Mouse (Mus musculus): ENCODE measurements around the gene Bbs2.

The Bbs2 gene

DNA sequence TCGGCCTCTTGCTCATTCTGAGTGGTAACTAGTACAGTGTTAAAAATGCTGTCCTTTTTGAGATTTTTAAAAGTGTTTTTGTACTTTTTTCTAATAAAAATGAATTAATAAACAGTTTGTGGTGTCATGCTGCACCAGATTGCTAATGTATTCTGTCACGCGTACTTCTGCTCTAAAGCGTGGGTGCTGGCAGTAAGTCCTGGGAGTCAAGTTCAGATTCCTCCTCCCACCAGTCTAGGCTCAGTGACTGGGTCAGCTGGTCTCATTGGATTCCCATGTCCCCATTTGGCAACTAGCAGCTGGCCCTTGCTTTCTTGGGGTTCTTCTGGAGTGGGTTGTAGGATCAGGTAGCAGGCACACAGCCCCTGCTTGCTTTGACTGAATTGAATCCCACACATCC, 31.4 kb upstream of the Bbs2 start:
- TF ChIP-seq CTCF (conservative IDR thresholded peaks at IDR 0.05; ENCODE audit: low read length) (no peak), NANOG (IDR thresholded peaks at IDR 0.05; ENCODE audit: borderline replicate concordance, low read length) (no peak), POU5F1 (IDR thresholded peaks at IDR 0.05; ENCODE audit: borderline replicate concordance, low read length) (no peak)
- Histone ChIP-seq H3K9me3 (ENCODE audit: low read length) (peaks cover 7% of the 10 kb centered on the region; the same call in 1 of the 2 replicates), H3K4me1 (replicated peaks; ENCODE audit: low read depth, low read length) (peaks cover 8% of the 10 kb centered on the region), H3K27me3 (ENCODE audit: insufficient read depth, low read length) (peaks cover 11% of the 10 kb centered on the region; the same call in 1 of the 2 replicates), H3K36me3 (ENCODE audit: insufficient read depth, low read length) (no peaks in the 10 kb centered on the region), H3K4me3 (replicated peaks; ENCODE audit: low read length) (no peak overlapping the region)

DNA sequence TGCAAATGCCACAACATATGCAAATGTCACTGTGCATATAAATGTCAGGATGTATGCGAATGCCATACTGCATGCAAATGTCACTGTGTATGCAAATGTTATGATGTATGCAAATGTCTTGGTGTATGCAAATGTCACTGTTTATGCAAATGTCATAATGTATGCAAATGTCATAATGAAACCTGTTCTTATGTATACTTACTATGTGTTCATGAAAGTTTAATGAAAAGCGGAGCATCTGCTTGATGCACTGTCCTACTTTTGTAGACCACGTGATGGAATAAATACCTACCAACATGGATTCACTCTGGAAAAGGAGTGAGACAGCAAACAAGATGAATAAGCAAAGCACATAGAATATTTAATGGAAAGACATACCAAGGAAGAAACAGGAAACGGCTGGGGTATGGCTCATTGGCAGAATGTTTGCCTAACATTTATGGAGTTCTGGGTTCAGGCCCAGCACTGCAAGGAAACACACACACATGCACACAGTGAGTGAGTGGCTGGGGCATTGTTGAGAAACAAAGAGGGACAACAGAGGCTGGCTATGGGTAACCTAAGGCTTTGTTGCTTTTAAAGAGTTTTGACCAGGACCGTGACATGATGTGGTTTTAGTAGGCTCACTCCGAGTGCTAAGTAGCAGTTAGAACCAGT, 30.5 kb upstream of the Bbs2 start:
- peaks cover 18% of the 10 kb centered on the region; the same call in 1 of the 2 replicates for H3K27me3 ChIP-seq (ENCODE audit: insufficient read depth, low read length)
- no peak for TF ChIP-seq CTCF (conservative IDR thresholded peaks at IDR 0.05; ENCODE audit: low read length)
- TF ChIP-seq POU5F1 (IDR thresholded peaks at IDR 0.05; ENCODE audit: borderline replicate concordance, low read length), result no peak
- TF ChIP-seq NANOG (IDR thresholded peaks at IDR 0.05; ENCODE audit: borderline replicate concordance, low read length), result no peak
- 0 out of 2 replicates have a peak, but pooled peaks cover 3% of the 10 kb centered on the region for H3K4me1 ChIP-seq (replicated peaks; ENCODE audit: low read depth, low read length)
- no peak overlapping the region for H3K4me3 ChIP-seq (replicated peaks; ENCODE audit: low read length)
- H3K9me3 ChIP-seq (ENCODE audit: low read length), result peaks cover 7% of the 10 kb centered on the region; the same call in 1 of the 2 replicates
- H3K36me3 ChIP-seq (ENCODE audit: insufficient read depth, low read length), result no peaks in the 10 kb centered on the region

DNA sequence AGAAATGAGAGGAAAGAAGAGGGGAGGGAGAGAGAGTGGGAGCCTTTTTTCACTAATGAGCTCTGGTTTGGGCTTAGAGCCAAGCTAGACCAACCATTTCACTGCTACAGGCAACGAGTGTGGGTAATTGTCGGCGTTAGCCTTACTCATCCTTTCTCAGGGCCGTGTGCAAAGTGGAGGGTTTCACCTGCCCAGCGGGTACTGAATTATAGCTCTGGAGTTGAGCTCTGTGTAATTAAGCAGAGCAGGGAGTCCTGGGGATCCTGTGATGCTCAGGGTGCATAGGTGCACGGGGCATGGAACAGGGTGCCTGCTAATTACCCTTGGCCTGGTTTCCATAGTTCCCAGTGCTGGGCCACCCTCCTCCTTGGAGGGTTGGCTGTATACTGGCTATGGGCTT, 29.0 kb upstream of the Bbs2 start:
- TF ChIP-seq CTCF (conservative IDR thresholded peaks at IDR 0.05; ENCODE audit: low read length) (no peak), POU5F1 (IDR thresholded peaks at IDR 0.05; ENCODE audit: borderline replicate concordance, low read length) (no peak), NANOG (IDR thresholded peaks at IDR 0.05; ENCODE audit: borderline replicate concordance, low read length) (no peak)
- no peaks in the 10 kb centered on the region for H3K9me3 ChIP-seq (ENCODE audit: low read length)
- peaks cover 21% of the 10 kb centered on the region; the same call in 1 of the 2 replicates for H3K27me3 ChIP-seq (ENCODE audit: insufficient read depth, low read length)
- H3K4me1 ChIP-seq (replicated peaks; ENCODE audit: low read depth, low read length), result no peaks in the 10 kb centered on the region; the same call in 1 of the 2 replicates
- no peaks in the 10 kb centered on the region for H3K36me3 ChIP-seq (ENCODE audit: insufficient read depth, low read length)
- H3K4me3 ChIP-seq (replicated peaks; ENCODE audit: low read length), result no peak overlapping the region

DNA sequence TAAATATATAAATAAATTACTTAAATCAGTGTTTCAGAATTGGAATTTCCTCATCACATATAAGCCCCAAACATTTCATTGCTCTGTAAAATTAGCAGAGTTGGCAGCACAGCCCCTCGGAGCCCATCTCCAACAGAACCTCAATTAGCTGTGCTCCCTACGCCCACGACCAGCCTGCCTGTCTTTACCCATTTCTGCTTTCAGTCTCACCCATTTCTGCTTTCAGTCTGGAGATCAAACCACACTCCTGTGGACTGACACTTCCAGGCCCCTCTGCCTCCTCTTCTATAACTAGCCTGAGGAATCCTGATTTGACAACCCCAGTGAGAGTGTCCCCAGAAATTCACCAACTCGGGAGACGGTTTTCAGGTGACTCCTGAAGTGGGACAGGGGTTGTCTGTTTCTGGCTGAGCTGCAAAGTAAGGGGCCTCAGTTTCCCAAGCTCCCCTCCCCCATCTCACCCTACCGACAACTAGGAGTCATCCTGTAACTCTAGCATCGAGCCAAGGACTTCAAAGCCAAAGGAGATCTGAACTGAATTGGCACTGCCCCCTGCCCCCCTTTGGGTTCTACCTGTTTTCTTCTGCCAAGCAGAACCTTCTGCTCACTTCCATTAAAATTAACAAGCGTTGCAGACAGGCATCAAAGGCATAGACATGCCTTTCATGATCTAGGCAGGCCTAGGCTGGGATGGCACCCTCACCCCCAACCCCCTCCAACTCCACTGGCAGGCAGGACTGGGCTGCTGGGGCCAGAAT, 24.2 kb upstream of the Bbs2 start:
- TF ChIP-seq NANOG (IDR thresholded peaks at IDR 0.05; ENCODE audit: borderline replicate concordance, low read length), result no peak
- TF ChIP-seq CTCF (conservative IDR thresholded peaks at IDR 0.05; ENCODE audit: low read length), result no peak
- TF ChIP-seq POU5F1 (IDR thresholded peaks at IDR 0.05; ENCODE audit: borderline replicate concordance, low read length), result no peak
- no peaks in the 10 kb centered on the region for H3K36me3 ChIP-seq (ENCODE audit: insufficient read depth, low read length)
- H3K27me3 ChIP-seq (ENCODE audit: insufficient read depth, low read length), result peaks cover 17% of the 10 kb centered on the region; the same call in 1 of the 2 replicates
- no peaks in the 10 kb centered on the region for H3K9me3 ChIP-seq (ENCODE audit: low read length)
- H3K4me3 ChIP-seq (replicated peaks; ENCODE audit: low read length), result no peak overlapping the region
- H3K4me1 ChIP-seq (replicated peaks; ENCODE audit: low read depth, low read length), result peaks cover 39% of the 10 kb centered on the region

DNA sequence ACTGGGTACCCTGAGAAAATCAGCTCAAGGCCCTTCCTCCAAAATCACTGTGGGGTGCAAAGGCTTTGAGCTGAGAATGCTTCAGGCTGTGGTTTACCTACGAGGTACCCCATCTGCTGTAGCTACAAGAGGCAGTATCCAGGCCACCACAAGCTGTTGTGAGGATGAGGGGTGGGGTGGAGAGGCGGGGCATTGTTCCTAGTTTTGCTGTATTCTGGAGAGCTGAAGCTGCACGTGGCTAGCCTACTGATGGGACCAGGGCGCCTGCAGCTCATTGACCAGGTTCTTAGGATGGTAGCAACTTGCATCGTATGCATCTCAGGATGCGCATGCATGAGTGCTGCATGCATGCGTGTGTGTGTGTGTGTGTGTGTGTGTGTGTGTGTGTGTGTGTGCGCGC, 22.9 kb upstream of the Bbs2 start:
- Histone ChIP-seq H3K4me3 (replicated peaks; ENCODE audit: low read length) (no peak overlapping the region), H3K9me3 (ENCODE audit: low read length) (no peaks in the 10 kb centered on the region)

DNA sequence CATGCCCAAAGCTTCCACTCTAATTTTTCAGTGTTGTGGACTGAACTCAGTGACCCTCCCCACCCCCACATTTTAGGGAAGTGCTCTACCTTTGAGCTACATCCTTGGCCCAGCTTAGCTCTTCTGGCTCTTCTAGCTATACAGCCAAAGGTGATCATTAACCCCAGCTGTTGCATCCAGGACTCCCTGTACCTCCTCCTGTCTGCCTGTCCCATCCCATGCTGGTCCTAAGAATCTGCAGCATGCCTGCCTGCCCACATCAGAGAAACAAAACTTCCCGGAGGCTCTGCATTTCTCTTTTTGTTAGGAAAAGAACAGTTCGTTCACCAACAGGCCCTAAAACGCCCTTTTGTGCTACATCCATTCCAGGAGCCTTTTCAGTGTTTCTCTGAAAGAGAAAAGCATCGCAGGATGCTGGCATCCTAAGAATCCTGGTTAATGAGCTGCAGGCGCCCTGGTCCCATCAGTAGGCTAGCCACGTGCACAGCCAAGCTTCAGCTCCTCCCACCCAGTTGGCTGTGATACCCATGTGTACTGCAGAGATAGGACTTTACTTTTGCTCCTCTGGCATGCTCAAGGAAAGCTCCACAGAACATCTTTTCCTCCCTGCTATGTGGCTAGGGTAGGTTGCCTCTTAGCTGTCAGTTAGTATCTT, 20.2 kb upstream of the Bbs2 start:
- no peak for TF ChIP-seq NANOG (IDR thresholded peaks at IDR 0.05; ENCODE audit: borderline replicate concordance, low read length)
- no peak for TF ChIP-seq POU5F1 (IDR thresholded peaks at IDR 0.05; ENCODE audit: borderline replicate concordance, low read length)
- no peak for TF ChIP-seq CTCF (conservative IDR thresholded peaks at IDR 0.05; ENCODE audit: low read length)
- H3K36me3 ChIP-seq (ENCODE audit: insufficient read depth, low read length), result no peaks in the 10 kb centered on the region
- H3K4me3 ChIP-seq (replicated peaks; ENCODE audit: low read length), result no peak overlapping the region
- H3K4me1 ChIP-seq (replicated peaks; ENCODE audit: low read depth, low read length), result peaks cover 44% of the 10 kb centered on the region
- H3K27me3 ChIP-seq (ENCODE audit: insufficient read depth, low read length), result 0 out of 2 replicates have a peak, but pooled peaks cover 3% of the 10 kb centered on the region
- no peaks in the 10 kb centered on the region for H3K9me3 ChIP-seq (ENCODE audit: low read length)

More for the DNA sequence above, 22.9 kb upstream of the Bbs2 start:
- Histone ChIP-seq H3K27me3 (ENCODE audit: insufficient read depth, low read length) (peaks cover 10% of the 10 kb centered on the region; the same call in 1 of the 2 replicates), H3K4me1 (replicated peaks; ENCODE audit: low read depth, low read length) (peaks cover 44% of the 10 kb centered on the region), H3K36me3 (ENCODE audit: insufficient read depth, low read length) (no peaks in the 10 kb centered on the region)
- TF ChIP-seq NANOG (IDR thresholded peaks at IDR 0.05; ENCODE audit: borderline replicate concordance, low read length) (no peak), CTCF (conservative IDR thresholded peaks at IDR 0.05; ENCODE audit: low read length) (no peak), POU5F1 (IDR thresholded peaks at IDR 0.05; ENCODE audit: borderline replicate concordance, low read length) (no peak)

DNA sequence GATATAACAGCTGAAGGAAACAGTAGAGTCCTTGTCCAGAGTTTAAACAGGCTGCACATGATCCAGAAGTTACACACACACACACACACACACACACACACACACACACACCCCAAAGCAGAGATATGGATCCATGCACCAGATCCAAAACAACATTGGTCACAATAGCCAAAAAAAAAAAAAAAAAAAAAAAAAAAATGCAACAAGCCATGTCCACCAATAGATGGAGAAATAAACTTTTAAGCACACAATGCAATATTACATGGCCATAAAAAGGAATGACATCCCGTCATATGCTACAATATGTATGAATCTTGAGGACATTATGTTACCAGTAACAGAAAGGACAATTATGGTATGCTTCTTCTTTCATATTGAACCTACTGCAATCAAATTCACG, 15.2 kb upstream of the Bbs2 start:
- 0 out of 2 replicates have a peak, but pooled peaks cover 3% of the 10 kb centered on the region for H3K27me3 ChIP-seq (ENCODE audit: insufficient read depth, low read length)
- H3K9me3 ChIP-seq (ENCODE audit: low read length), result no peaks in the 10 kb centered on the region
- H3K4me1 ChIP-seq (replicated peaks; ENCODE audit: low read depth, low read length), result peaks cover 28% of the 10 kb centered on the region
- TF ChIP-seq CTCF (conservative IDR thresholded peaks at IDR 0.05; ENCODE audit: low read length) (no peak), POU5F1 (IDR thresholded peaks at IDR 0.05; ENCODE audit: borderline replicate concordance, low read length) (no peak), NANOG (IDR thresholded peaks at IDR 0.05; ENCODE audit: borderline replicate concordance, low read length) (no peak)
- H3K36me3 ChIP-seq (ENCODE audit: insufficient read depth, low read length), result no peaks in the 10 kb centered on the region
- no peak overlapping the region for H3K4me3 ChIP-seq (replicated peaks; ENCODE audit: low read length)

DNA sequence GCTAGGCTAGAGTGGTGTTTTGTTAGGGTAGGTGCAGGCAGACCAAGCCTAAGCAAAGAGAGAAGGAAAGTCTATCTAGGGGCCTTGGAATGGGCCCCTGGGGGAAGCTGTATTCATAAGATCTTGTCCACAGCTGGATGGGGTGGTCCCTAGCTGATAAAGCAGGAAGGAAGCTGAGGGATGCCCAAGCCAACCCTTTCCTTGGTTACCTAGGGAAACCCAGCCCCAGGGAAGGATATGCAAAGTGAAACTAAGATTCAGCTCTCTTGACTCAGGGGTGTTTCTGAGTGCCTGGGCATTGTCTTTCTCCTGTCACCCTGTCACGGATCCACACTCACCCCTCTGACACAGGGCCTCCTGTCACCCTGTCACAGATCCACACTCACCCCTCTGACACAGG, 14.7 kb upstream of the Bbs2 start:
- H3K4me3 ChIP-seq (replicated peaks; ENCODE audit: low read length), result no peak overlapping the region
- peaks cover 23% of the 10 kb centered on the region for H3K4me1 ChIP-seq (replicated peaks; ENCODE audit: low read depth, low read length)
- 0 out of 2 replicates have a peak, but pooled peaks cover 3% of the 10 kb centered on the region for H3K27me3 ChIP-seq (ENCODE audit: insufficient read depth, low read length)
- H3K36me3 ChIP-seq (ENCODE audit: insufficient read depth, low read length), result no peaks in the 10 kb centered on the region
- H3K9me3 ChIP-seq (ENCODE audit: low read length), result no peaks in the 10 kb centered on the region
- no peak for TF ChIP-seq NANOG (IDR thresholded peaks at IDR 0.05; ENCODE audit: borderline replicate concordance, low read length)
- TF ChIP-seq POU5F1 (IDR thresholded peaks at IDR 0.05; ENCODE audit: borderline replicate concordance, low read length), result no peak
- TF ChIP-seq CTCF (conservative IDR thresholded peaks at IDR 0.05; ENCODE audit: low read length), result no peak
